Mouse (Mus musculus) heart, embryonic 14.5 days (tissue): ENCODE results near the gene Adal. TPM values are rescaled to one million over a fixed set of nuclear protein-coding genes. Genes with fewer than 3 reads are reported as not detected.

Experiments used
- ATAC-seq: fragments of 200-750 bp; cut with Nextera tagmentation; 2 replicates; pipeline ENCODE4 v1.8.0; 2017; ENCODE audit warnings: low read depth, moderate TSS enrichment; ENCODE audit not compliant: insufficient number of reproducible peaks, insufficient read depth, low FRiP score
- H3K27ac ChIP-seq, 2 experiments: fragments of 200-500 bp in 1 of 2; fragments of 300-500 bp in 1 of 2; sonication (generic) in 1 of 2; replicated peaks in 1 of 2; 2 replicates each; pipeline ENCODE4 v1.5.1; 2012 to 2014; ENCODE audit warnings: low read depth in 2 of 2, low read length in 2 of 2, control low read depth in 1 of 2, mild to moderate bottlenecking in 1 of 2, mixed read lengths in 1 of 2; ENCODE audit not compliant: control insufficient read depth in 1 of 2, insufficient read depth in 1 of 2
- H3K27me3 ChIP-seq: fragments of 300-500 bp; sonication (generic); 2 replicates; pipeline ENCODE4 v1.6.1; 2014; ENCODE audit warnings: mild to moderate bottlenecking, low read length, control low read depth; ENCODE audit not compliant: control insufficient read depth, insufficient read depth
- H3K36me3 ChIP-seq: fragments of 300-500 bp; sonication (generic); 2 replicates; pipeline ENCODE4 v1.6.1; 2014; ENCODE audit warnings: mild to moderate bottlenecking, control low read depth, low read length, mixed read lengths; ENCODE audit not compliant: control insufficient read depth, insufficient read depth
- H3K4me1 ChIP-seq, 2 experiments: fragments of 200-500 bp in 1 of 2; fragments of 300-500 bp in 1 of 2; sonication (generic) in 1 of 2; 2 replicates each; pipeline ENCODE4 v1.6.1; 2012 to 2014; ENCODE audit warnings: low read length in 2 of 2, control low read depth in 1 of 2, mixed read lengths in 1 of 2; ENCODE audit not compliant: control insufficient read depth in 2 of 2, insufficient read depth in 2 of 2
- H3K4me2 ChIP-seq: fragments of 300-500 bp; sonication (generic); 2 replicates; pipeline ENCODE4 v1.6.1; 2014; ENCODE audit warnings: mild to moderate bottlenecking, low read length
- H3K4me3 ChIP-seq, 2 experiments: fragments of 200-500 bp in 1 of 2; fragments of 300-500 bp in 1 of 2; sonication (generic) in 1 of 2; 2 replicates each; pipeline ENCODE4 v1.5.1; 2012 to 2014; ENCODE audit warnings: low read length in 2 of 2, mild to moderate bottlenecking in 2 of 2, control low read depth in 1 of 2, low read depth in 1 of 2, moderate library complexity in 1 of 2; ENCODE audit not compliant: control insufficient read depth in 1 of 2, insufficient read depth in 1 of 2
- H3K9ac ChIP-seq: fragments of 300-500 bp; sonication (generic); 2 replicates; pipeline ENCODE4 v1.6.1; 2014; ENCODE audit warnings: mild to moderate bottlenecking, low read length
- H3K9me3 ChIP-seq: fragments of 300-500 bp; sonication (generic); 2 replicates; pipeline ENCODE4 v1.6.1; 2016; ENCODE audit warnings: low read length, control low read depth; ENCODE audit not compliant: control insufficient read depth
- WGBS: fragments of 180-500 bp; shearing (Covaris S2); extraction: QIAGEN DNeasy Blood & Tissue Kit; methylation state at CpG from one replicate; pipeline ENCODE4 v1.1.7; 2014; 5-methylcytosine and 5-hydroxymethylcytosine counted together
- polyA plus RNA-seq: library from polyadenylated mRNA; unstranded; fragments of >200 nt; fragmentation: Nextera tagmentation; extraction: Ambion mirVana; gene quantifications from 2 replicates; pipeline ENCODE4 v1.2.1, GENCODE M21; 2014

The Adal gene
- polyA plus RNA-seq, 1 experiment from 2014 or later = 15.6 TPM

- Histone ChIP-seq H3K9me3 (no peaks in the 10 kb centered on the region), H3K27ac (no peak overlapping the region), H3K27me3 (no peaks in the 10 kb centered on the region), H3K4me2 (no peak overlapping the region), H3K9ac (no peak overlapping the region), H3K4me1 (no peaks in the 10 kb centered on the region), H3K36me3 (peaks cover 86% of the 10 kb centered on the region), H3K4me3 (no peak overlapping the region)
- 83% methylated on average over 5 of the region's 5 CpGs for WGBS
- no peak for ATAC-seq
These were observed 43.2 kb downstream of the Adal start for GRCm38 (mm10) chr2:121183431-121183830.

- H3K27ac ChIP-seq = no peak overlapping the region
- WGBS = 94% methylated on average over 7 of the region's 7 CpGs
- H3K4me3 ChIP-seq = no peak overlapping the region
- H3K4me2 ChIP-seq = no peak overlapping the region
- H3K4me1 ChIP-seq = no peaks in the 10 kb centered on the region
- H3K27me3 ChIP-seq = no peaks in the 10 kb centered on the region
- no peaks in the 10 kb centered on the region for H3K9me3 ChIP-seq
- H3K9ac ChIP-seq = no peak overlapping the region
- no peak for ATAC-seq
- peaks cover 86% of the 10 kb centered on the region for H3K36me3 ChIP-seq
These were observed 43.9 kb downstream of the Adal start for GRCm38 (mm10) chr2:121184142-121184541.

- Histone ChIP-seq H3K4me1 (0 out of 4 replicates have a peak, but pooled peaks cover 0 to under 1% of the 10 kb centered on the region in 2 experiments), H3K27me3 (no peaks in the 10 kb centered on the region), H3K27ac (no peak overlapping the region), H3K9ac (no peak overlapping the region), H3K36me3 (peaks cover 97% of the 10 kb centered on the region), H3K9me3 (no peaks in the 10 kb centered on the region), H3K4me2 (no peak overlapping the region), H3K4me3 (no peak overlapping the region)
- no peak for ATAC-seq
- WGBS = 73% methylated on average over 1 of the region's 1 CpGs
These were observed 48.3 kb downstream of the Adal start for GRCm38 (mm10) chr2:121188530-121188929.

- H3K9ac ChIP-seq = no peak overlapping the region
- peaks cover 99% of the 10 kb centered on the region for H3K36me3 ChIP-seq
- no peak overlapping the region for H3K4me3 ChIP-seq
- no peaks in the 10 kb centered on the region for H3K9me3 ChIP-seq
- no peaks in the 10 kb centered on the region for H3K27me3 ChIP-seq
- 0 out of 4 replicates have a peak, but pooled peaks cover 0 to 3% of the 10 kb centered on the region in 2 experiments for H3K4me1 ChIP-seq
- H3K27ac ChIP-seq = no peak overlapping the region
- H3K4me2 ChIP-seq = no peak overlapping the region
- WGBS = 85% methylated on average over 9 of the region's 9 CpGs
- no peak for ATAC-seq
These were observed 55.2 kb downstream of the Adal start for GRCm38 (mm10) chr2:121195466-121195865.

GRCm38 (mm10) chr2:121204276-121204675, 64.0 kb downstream of the Adal start:
- Histone ChIP-seq H3K36me3 (peaks cover 100% of the 10 kb centered on the region), H3K4me3 (no peak overlapping the region), H3K27me3 (no peaks in the 10 kb centered on the region), H3K4me2 (no peak overlapping the region), H3K9me3 (no peaks in the 10 kb centered on the region), H3K9ac (no peak overlapping the region), H3K27ac (no peak overlapping the region), H3K4me1 (no peaks in the 10 kb centered on the region)
- no peak for ATAC-seq
- WGBS = 92% methylated on average over 17 of the region's 17 CpGs

Other genes starting within 250 kb of the Adal start
- gene Ubr1, start 169.7 kb upstream of the Adal start, polyA plus RNA-seq = 19.7 and 24.4 TPM in 2 replicates
- gene Tmem62, start 163.4 kb upstream of the Adal start, polyA plus RNA-seq = 2.1 and 3.9 TPM in 2 replicates
- 43.7 and 46.9 TPM in 2 replicates for gene Ccndbp1, start 132.0 kb upstream of the Adal start, polyA plus RNA-seq
- 1.1 and 2.2 TPM in 2 replicates for gene Epb42, start 103.4 kb upstream of the Adal start, polyA plus RNA-seq
- gene Tgm5, start 54.6 kb upstream of the Adal start, polyA plus RNA-seq = 0.11 TPM in 1 of 2 replicates, not detected in the other
- not detected in 2 replicates for gene Tgm7, start 30.6 kb upstream of the Adal start, polyA plus RNA-seq
- gene Lcmt2, start 225 bp downstream of the Adal start, polyA plus RNA-seq = 16.9 TPM in 2 replicates
- 31.5 and 33.5 TPM in 2 replicates for gene Tubgcp4, start 30.2 kb downstream of the Adal start, polyA plus RNA-seq
- 6.2 and 6.4 TPM in 2 replicates for gene Zscan29, start 30.7 kb downstream of the Adal start, polyA plus RNA-seq
- gene Trp53bp1, start 131.0 kb downstream of the Adal start, polyA plus RNA-seq = 44.1 and 47.5 TPM in 2 replicates
- 7.3 and 7.7 TPM in 2 replicates for gene Map1a, start 149.2 kb downstream of the Adal start, polyA plus RNA-seq
- 12.8 and 16.0 TPM in 2 replicates for gene Ppip5k1, start 215.0 kb downstream of the Adal start, polyA plus RNA-seq
- gene Ckmt1, start 217.3 kb downstream of the Adal start, polyA plus RNA-seq = 0.42 and 0.72 TPM in 2 replicates
- not detected in 2 replicates for gene Strc, start 246.7 kb downstream of the Adal start, polyA plus RNA-seq